Mouse (Mus musculus) layer of hippocampus, adult 18-20 months (tissue): ENCODE measurements around the gene Cep112. TPM values are rescaled to one million over a fixed set of nuclear protein-coding genes. Genes with fewer than 3 reads are reported as not detected.

ENCODE experiments used
- DNase-seq, 2 experiments: peaks; one replicate each; pipeline ENCODE4 v3.0.0; 2022; ENCODE audit warnings: low spot score in 2 of 2
- total RNA-seq, 2 experiments: library from RNA; stranded (reverse); gene quantifications; 2 replicates each; pipeline ENCODE4 v1.2.3; 2021

The Cep112 gene
- total RNA-seq, 2 experiments from 2014 or later, result 22.6 to 26.0 TPM

GRCm38 (mm10) chr11:108443893-108444563, 19.0 kb downstream of the Cep112 start:
- no peak for DNase-seq

- DNase-seq, result no peak
Measured at GRCm38 (mm10) chr11:108447148-108447547, 22.2 kb downstream of the Cep112 start.

GRCm38 (mm10) chr11:108449811-108450210, 24.8 kb downstream of the Cep112 start:
- DNase-seq, result peak; percentile 32 to 84

GRCm38 (mm10) chr11:108459599-108459998, 34.6 kb downstream of the Cep112 start:
- DNase-seq, result no peak

- DNase-seq, result peak; percentile 8 to 59
Measured at GRCm38 (mm10) chr11:108464138-108464537, 39.1 kb downstream of the Cep112 start.

- DNase-seq, result no peak
Measured at GRCm38 (mm10) chr11:108464715-108465301, 39.8 kb downstream of the Cep112 start.

- no peak for DNase-seq
Measured at GRCm38 (mm10) chr11:108475738-108476137, 50.7 kb downstream of the Cep112 start.

- no peak for DNase-seq
Measured at GRCm38 (mm10) chr11:108476226-108476625, 51.2 kb downstream of the Cep112 start.

GRCm38 (mm10) chr11:108483976-108484375, 59.0 kb downstream of the Cep112 start:
- DNase-seq, result no peak

GRCm38 (mm10) chr11:108488256-108488655, 63.3 kb downstream of the Cep112 start:
- DNase-seq, result no peak

- no peak for DNase-seq
Measured at GRCm38 (mm10) chr11:108489863-108490262, 64.9 kb downstream of the Cep112 start.

- DNase-seq, result no peak
Measured at GRCm38 (mm10) chr11:108508190-108508589, 83.2 kb downstream of the Cep112 start.

- no peak for DNase-seq
Measured at GRCm38 (mm10) chr11:108527725-108528363, 102.9 kb downstream of the Cep112 start.

- no peak for DNase-seq
Measured at GRCm38 (mm10) chr11:108532901-108533300, 107.9 kb downstream of the Cep112 start.

- no peak for DNase-seq
Measured at GRCm38 (mm10) chr11:108534014-108534413, 109.0 kb downstream of the Cep112 start.

GRCm38 (mm10) chr11:108552997-108553622, 128.1 kb downstream of the Cep112 start:
- DNase-seq, result no peak

GRCm38 (mm10) chr11:108553881-108554280, 128.9 kb downstream of the Cep112 start:
- DNase-seq, result no peak

GRCm38 (mm10) chr11:108558544-108558943, 133.6 kb downstream of the Cep112 start:
- peak; percentile 31 to 54 for DNase-seq

- no peak for DNase-seq
Measured at GRCm38 (mm10) chr11:108559506-108559905, 134.5 kb downstream of the Cep112 start.

- DNase-seq, result peak in 1 of 2 experiments; percentile 5
Measured at GRCm38 (mm10) chr11:108562076-108562475, 137.1 kb downstream of the Cep112 start.

GRCm38 (mm10) chr11:108586551-108587184, 161.7 kb downstream of the Cep112 start:
- DNase-seq, result no peak
